Mouse (Mus musculus): Measurements from ENCODE around the gene Frmd6. TPM values are rescaled to one million over a fixed set of nuclear protein-coding genes. Genes with fewer than 3 reads are reported as not detected.

Frmd6 gene
- total and polyA plus RNA-seq, 3 experiments: 2.5 to 4.5 (median 3.5) TPM

GRCm38 (mm10) chr12:70890405-70890804 is 65.1 kb downstream of the Frmd6 start:
- Histone ChIP-seq H3K27ac (ENCODE audit: insufficient read depth, low read depth) (no peak overlapping the region), H3K27me3 (replicated peaks) (no peaks in the 10 kb centered on the region), H3K4me1 (ENCODE audit: control insufficient read depth in 1 of 2, insufficient read depth in 2 of 2) (peaks cover 5 to 13% of the 10 kb centered on the region in 2 experiments; a peak in 3 of 4 replicates), H3K36me3 (replicated peaks in 1 of 2; ENCODE audit: control insufficient read depth in 1 of 2, insufficient read depth in 1 of 2, low read length in 1 of 2) (peaks cover 0 to 40% of the 10 kb centered on the region in 2 experiments), H3K9ac (ENCODE audit: insufficient read depth, low read depth) (no peak overlapping the region), H3K9me3 (replicated peaks; ENCODE audit: low read length) (no peaks in the 10 kb centered on the region), H3K4me2 (ENCODE audit: insufficient read depth, low read depth, poor library complexity, severe bottlenecking) (no peak overlapping the region), H3K4me3 (replicated peaks in 1 of 3; ENCODE audit: low read depth in 2 of 3, low read length in 2 of 3, poor library complexity in 1 of 3) (no peak overlapping the region), H3K79me2 (replicated peaks; ENCODE audit: control insufficient read depth, extremely low read depth, insufficient read depth, poor library complexity, severe bottlenecking) (no peaks in the 10 kb centered on the region)
- in situ Hi-C loops (cut with MboI; ENCODE audit: low pct_ligation_motif_present, low pct_unique_long_range_greater_than_20kb, low sequenced_read_pairs) (no loop called here), dilution Hi-C loops (cut with MboI; ENCODE audit: extremely low pct_ligation_motif_present, extremely low pct_unique_long_range_greater_than_20kb, low sequenced_read_pairs) (no loop called here)
- no peak for TF ChIP-seq MXI1 (IDR thresholded peaks at IDR 0.05; ENCODE audit: low read depth, low read length)
- TF ChIP-seq BHLHE40 (IDR thresholded peaks at IDR 0.05; ENCODE audit: low read depth, low read length): no peak
- TF ChIP-seq ELF1 (IDR thresholded peaks at IDR 0.05; ENCODE audit: low read depth, low read length): no peak
- no peak for TF ChIP-seq USF1 (IDR thresholded peaks at IDR 0.05; ENCODE audit: low read depth, low read length)
- no peak for TF ChIP-seq EP300 (IDR thresholded peaks at IDR 0.05; ENCODE audit: low read length)
- TF ChIP-seq ZNF384 (IDR thresholded peaks at IDR 0.05; ENCODE audit: low read depth, low read length): no peak
- TF ChIP-seq SMC3 (IDR thresholded peaks at IDR 0.05; ENCODE audit: low read depth, low read length): no peak
- no peak for TF ChIP-seq PAX5 (IDR thresholded peaks at IDR 0.05; ENCODE audit: low read length)
- TF ChIP-seq CHD2 (IDR thresholded peaks at IDR 0.05; ENCODE audit: low read length): no peak
- no peak for TF ChIP-seq MAZ (IDR thresholded peaks at IDR 0.05; ENCODE audit: low read depth, low read length)
- TF ChIP-seq ZMIZ1 (IDR thresholded peaks at IDR 0.05; ENCODE audit: low read depth, low read length): no peak
- no peak for TF ChIP-seq MAX (IDR thresholded peaks at IDR 0.05; ENCODE audit: low read length)
- DNase-seq (ENCODE audit: extremely low read depth): no peak

GRCm38 (mm10) chr12:70890874-70891470 is 65.7 kb downstream of the Frmd6 start:
- dilution Hi-C loops (cut with MboI; ENCODE audit: extremely low pct_ligation_motif_present, extremely low pct_unique_long_range_greater_than_20kb, low sequenced_read_pairs) (no loop called here), in situ Hi-C loops (cut with MboI; ENCODE audit: low pct_ligation_motif_present, low pct_unique_long_range_greater_than_20kb, low sequenced_read_pairs) (no loop called here)
- TF ChIP-seq NELFE (IDR thresholded peaks at IDR 0.05; ENCODE audit: low read depth, low read length) (no peak), CHD1 (IDR thresholded peaks at IDR 0.05; ENCODE audit: low read depth, low read length) (no peak), UBTF (IDR thresholded peaks at IDR 0.05; ENCODE audit: low read depth, low read length) (0 out of 2 replicates have a peak, but pooled peaks have one; percentile 37), BHLHE40 (IDR thresholded peaks at IDR 0.05; ENCODE audit: low read depth, low read length) (0 out of 2 replicates have a peak, but pooled peaks have one; percentile 11), ZNF384 (IDR thresholded peaks at IDR 0.05; ENCODE audit: low read depth, low read length) (no peak), TBP (conservative IDR thresholded peaks at IDR 0.05; ENCODE audit: low read depth, low read length) (0 out of 2 replicates have a peak, but pooled peaks have one; percentile 68)
- Histone ChIP-seq H3K9me3 (replicated peaks; ENCODE audit: low read length) (no peaks in the 10 kb centered on the region), H3K4me1 (ENCODE audit: control insufficient read depth in 1 of 2, insufficient read depth in 2 of 2) (peaks cover 5 to 13% of the 10 kb centered on the region in 2 experiments; a peak in 3 of 4 replicates), H3K9ac (ENCODE audit: insufficient read depth, low read depth) (no peak overlapping the region), H3K27ac (ENCODE audit: insufficient read depth, low read depth) (no peak overlapping the region), H3K79me2 (replicated peaks; ENCODE audit: control insufficient read depth, extremely low read depth, insufficient read depth, poor library complexity, severe bottlenecking) (no peaks in the 10 kb centered on the region), H3K36me3 (replicated peaks in 1 of 2; ENCODE audit: control insufficient read depth in 1 of 2, insufficient read depth in 1 of 2, low read length in 1 of 2) (peaks cover 0 to 38% of the 10 kb centered on the region in 2 experiments), H3K4me2 (ENCODE audit: insufficient read depth, low read depth, poor library complexity, severe bottlenecking) (no peak overlapping the region), H3K4me3 (replicated peaks in 1 of 3; ENCODE audit: low read depth in 2 of 3, low read length in 2 of 3, poor library complexity in 1 of 3) (no peak overlapping the region), H3K27me3 (replicated peaks) (no peaks in the 10 kb centered on the region)
- no peak for DNase-seq (ENCODE audit: extremely low read depth)
